Mouse (Mus musculus) R1 (cell line): ENCODE results near the gene Pex11b.
"Not testable (repeated sequence)": the region's sequence is repeated elsewhere in the genome, so short reads cannot be mapped to it uniquely, and the experiment has no call there.

Experiments
- DNase-seq: peaks from one replicate; pipeline ENCODE4 v3.0.0-alpha.2; 2018; ENCODE audit warnings: low read depth, low spot score

The Pex11b gene

GRCm38 (mm10) chr3:96675171-96675570 is 40.0 kb downstream of the Pex11b start:
- DNase-seq = no peak

DNA sequence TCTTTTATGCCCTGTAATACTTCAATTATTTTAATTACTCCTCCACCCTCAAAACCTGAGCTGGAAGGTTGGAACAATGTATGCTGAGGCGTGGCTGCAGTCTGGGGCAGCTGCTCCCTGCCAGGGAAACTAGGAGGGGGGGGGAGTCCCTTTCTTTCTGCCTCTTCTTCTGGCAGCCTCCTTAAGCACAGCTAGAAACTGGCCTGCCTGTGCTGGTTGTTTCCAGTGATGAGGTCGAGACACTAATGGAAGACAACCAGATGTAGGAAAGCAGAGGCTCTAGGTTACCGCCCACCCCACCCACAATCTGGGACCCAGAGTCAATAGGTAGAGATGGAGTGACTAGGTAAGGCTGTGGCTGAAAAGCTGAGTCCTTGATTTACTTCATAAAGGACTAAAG is 40.5 kb downstream of the Pex11b start:
- peak; percentile 98 for DNase-seq

GRCm38 (mm10) chr3:96678456-96678855 is 43.3 kb downstream of the Pex11b start:
- peak; percentile 52 for DNase-seq

GRCm38 (mm10) chr3:96679159-96679674 is 44.0 kb downstream of the Pex11b start:
- peak; percentile 79 for DNase-seq

DNA sequence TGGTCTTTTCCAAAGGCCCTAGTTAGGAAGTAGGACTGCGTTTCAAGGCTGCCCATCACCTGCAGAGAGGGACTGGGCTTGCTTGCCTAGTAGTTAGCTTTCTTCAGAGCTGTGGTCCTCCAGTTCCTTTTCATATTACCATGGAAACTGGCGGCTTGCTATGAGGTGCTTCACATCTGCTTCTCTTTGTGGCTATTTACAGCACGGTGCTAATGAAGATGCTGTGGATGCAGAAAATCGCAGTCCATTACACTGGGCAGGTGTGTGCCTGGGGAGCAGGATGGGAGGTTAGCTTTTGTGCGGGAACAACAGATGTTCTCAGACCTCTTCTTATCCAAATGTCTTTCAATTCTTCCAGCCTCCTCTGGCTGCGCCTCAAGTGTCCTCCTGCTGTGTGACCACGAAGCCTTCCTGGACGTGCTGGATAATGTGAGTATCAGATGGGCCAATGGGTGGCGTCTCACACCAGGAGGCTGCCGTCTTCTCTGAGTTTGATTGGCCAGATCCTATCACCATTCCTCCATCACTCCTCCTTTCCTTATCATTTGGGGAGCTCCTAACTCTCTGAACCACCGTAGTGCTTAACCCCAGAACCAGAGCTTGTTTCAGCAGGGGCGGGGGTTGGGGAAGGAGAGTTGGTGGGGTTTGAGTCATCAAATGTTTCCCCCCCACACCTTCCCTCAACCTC is 45.2 kb downstream of the Pex11b start:
- DNase-seq = peak; percentile 53

- no peak for DNase-seq
Measured at GRCm38 (mm10) chr3:96683496-96683895, 48.3 kb downstream of the Pex11b start.

- DNase-seq = no peak
Measured at GRCm38 (mm10) chr3:96684151-96684821, 49.1 kb downstream of the Pex11b start.

GRCm38 (mm10) chr3:96684822-96685156 is 49.6 kb downstream of the Pex11b start:
- DNase-seq = no peak

- DNase-seq = not testable (repeated sequence)
Measured at GRCm38 (mm10) chr3:96686057-96686456, 50.9 kb downstream of the Pex11b start.

DNA sequence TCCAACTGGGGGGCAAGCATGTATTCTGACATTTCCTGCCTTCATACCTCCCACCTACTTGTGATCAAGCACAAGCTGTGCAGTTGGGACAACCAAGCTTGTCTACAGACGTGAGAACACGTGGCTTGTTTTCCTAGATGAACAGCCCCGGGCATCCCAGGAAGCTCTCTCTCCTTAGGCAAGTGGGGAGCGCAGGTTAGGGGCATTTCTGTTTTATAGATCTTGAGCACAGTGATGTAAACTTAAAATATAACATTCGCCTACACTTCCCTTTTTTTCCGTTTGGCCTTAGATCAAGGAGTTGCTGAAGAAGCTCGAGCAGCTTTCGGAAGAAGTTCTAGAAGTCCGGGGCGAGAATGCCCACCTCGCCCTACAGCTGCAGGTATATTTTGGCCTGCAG is 53.7 kb downstream of the Pex11b start:
- DNase-seq = no peak

DNA sequence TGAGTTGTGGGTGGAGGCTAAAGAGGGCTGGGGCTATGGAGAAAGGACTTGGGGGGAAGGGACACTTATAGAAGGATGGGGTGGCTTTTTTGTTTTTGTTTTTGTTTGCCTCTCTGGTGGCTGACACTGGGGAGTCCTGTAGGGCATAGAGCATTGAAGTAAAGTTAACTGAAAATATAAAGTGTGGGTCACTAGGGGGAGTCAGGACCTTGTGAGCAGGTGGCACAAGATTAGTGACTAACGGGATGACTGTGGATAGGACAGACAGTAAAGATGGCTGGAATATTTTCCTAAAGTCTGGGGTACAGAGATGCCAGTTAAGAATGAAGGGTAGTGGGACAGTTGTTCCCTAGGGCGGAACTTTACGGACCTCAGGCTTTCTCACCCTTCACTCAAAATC is 55.1 kb downstream of the Pex11b start:
- no peak for DNase-seq

DNA sequence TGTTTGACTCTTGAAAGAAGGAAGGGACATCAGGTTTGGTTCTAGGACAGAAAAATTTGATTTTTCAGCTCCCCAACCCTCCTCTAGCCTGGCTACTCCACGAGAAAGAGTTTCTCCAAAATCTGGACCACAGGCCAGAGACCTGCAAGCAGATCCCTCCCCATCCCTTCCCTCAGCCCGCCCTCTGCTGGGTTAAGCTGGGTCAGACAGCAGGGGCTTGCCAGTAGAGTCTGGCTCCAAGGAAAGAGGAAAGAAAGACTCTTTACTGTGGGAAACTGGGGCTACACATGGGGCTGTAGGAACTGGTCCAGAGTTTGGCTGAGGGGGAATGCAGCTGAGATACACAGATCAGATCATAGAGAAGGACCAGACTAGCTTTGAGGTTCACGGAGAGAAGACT is 57.3 kb downstream of the Pex11b start:
- peak; percentile 77 for DNase-seq

DNA sequence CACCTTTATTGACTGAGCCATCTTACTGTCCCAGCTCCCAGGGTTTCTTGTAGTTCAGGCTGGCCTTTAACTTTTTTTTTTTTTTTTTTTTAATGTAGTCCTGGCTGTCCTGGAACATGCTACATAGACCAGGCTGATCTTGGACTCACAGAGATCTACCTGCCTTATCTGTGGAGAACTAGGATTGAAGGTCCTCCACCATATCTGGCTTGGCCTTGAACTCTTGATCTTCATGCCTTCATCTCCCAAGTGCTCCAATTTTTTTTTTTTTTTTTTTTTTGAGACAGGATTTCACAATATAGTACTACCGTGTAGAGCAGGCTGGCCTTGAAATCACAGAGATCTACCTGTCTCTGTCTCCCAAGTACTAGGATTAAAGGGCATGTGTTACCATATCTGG is 58.4 kb downstream of the Pex11b start:
- DNase-seq = no peak
